Mouse (Mus musculus): ENCODE data around the gene Fam53b. TPM values are rescaled to one million over a fixed set of nuclear protein-coding genes. Genes with fewer than 3 reads are reported as not detected.

Gene Fam53b
- total and polyA plus RNA-seq, 3 experiments = 15.6 to 30.9 (median 22.1) TPM

DNA sequence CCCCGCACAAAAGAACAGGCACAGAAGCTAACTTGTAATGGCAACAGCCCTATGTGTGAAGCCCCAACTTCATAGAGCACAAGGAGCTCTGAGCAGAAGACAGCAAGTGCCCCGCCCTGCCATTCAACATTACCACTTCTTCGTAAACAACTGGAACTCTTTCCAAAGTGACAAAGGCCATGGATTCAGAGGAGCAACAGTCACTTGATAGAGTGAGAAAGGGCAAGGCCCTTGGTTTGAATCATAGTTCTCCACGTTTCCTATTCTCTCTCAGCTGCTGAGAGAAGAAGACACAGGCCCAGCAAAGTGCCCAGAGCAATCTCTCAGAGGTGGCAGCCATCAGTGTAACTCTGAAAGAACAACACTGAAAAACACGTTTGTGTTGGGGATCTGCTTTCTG is 49.8 kb downstream of the Fam53b start:
- H3K4me2 ChIP-seq (ENCODE audit: insufficient read depth, low read depth, poor library complexity, severe bottlenecking) = peak overlapping the region; percentile 51
- TF ChIP-seq ZKSCAN1 (IDR thresholded peaks at IDR 0.05; ENCODE audit: borderline replicate concordance, low read depth, low read length) (no peak), TBP (conservative IDR thresholded peaks at IDR 0.05; ENCODE audit: low read depth, low read length) (no peak), KAT2A (IDR thresholded peaks at IDR 0.05; ENCODE audit: insufficient replicate concordance, low read length) (no peak), HCFC1 (IDR thresholded peaks at IDR 0.05; ENCODE audit: low read depth, low read length) (no peak)
- H3K27me3 ChIP-seq (replicated peaks) = no peaks in the 10 kb centered on the region
- H3K4me1 ChIP-seq (ENCODE audit: control insufficient read depth in 1 of 2, insufficient read depth in 2 of 2) = peaks cover 59 to 97% of the 10 kb centered on the region in 2 experiments
- no peak overlapping the region for H3K4me3 ChIP-seq (replicated peaks in 1 of 3; ENCODE audit: low read depth in 2 of 3, low read length in 2 of 3, poor library complexity in 1 of 3)
- H3K9ac ChIP-seq (ENCODE audit: insufficient read depth, low read depth) = peak overlapping the region; percentile 59
- peak overlapping the region; percentile 97 for H3K27ac ChIP-seq (ENCODE audit: insufficient read depth, low read depth)
- in situ Hi-C loops (cut with MboI; ENCODE audit: low pct_ligation_motif_present, low pct_unique_long_range_greater_than_20kb, low sequenced_read_pairs) = no loop called here
- H3K9me3 ChIP-seq (replicated peaks; ENCODE audit: low read length) = no peaks in the 10 kb centered on the region
- no peak for DNase-seq (ENCODE audit: extremely low read depth)
- H3K36me3 ChIP-seq (replicated peaks in 1 of 2; ENCODE audit: control insufficient read depth in 1 of 2, insufficient read depth in 1 of 2, low read length in 1 of 2) = peaks cover 19 to 56% of the 10 kb centered on the region in 2 experiments
- dilution Hi-C loops (cut with MboI; ENCODE audit: extremely low pct_ligation_motif_present, extremely low pct_unique_long_range_greater_than_20kb, low sequenced_read_pairs) = no loop called here
- H3K79me2 ChIP-seq (replicated peaks; ENCODE audit: control insufficient read depth, extremely low read depth, insufficient read depth, poor library complexity, severe bottlenecking) = peaks cover 17% of the 10 kb centered on the region

DNA sequence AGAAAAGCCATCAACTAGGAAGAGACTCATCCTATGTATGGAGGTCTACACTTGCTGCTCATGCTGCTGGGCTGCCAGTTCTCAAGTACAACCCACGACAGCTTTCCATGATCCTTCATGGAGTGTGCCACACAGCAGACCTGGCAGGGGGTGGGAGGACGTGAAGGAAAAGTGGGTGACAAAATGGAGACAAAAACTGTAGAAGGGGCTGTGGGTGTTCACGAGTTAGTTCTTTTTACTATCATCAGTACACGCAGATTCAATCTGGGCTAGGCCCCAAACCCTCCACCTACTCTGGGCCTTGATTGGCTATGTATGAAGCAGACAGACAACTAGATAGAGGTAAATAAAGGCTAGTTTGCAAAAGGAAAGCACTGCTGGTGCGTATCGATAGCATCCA is 50.3 kb downstream of the Fam53b start:
- H3K79me2 ChIP-seq (replicated peaks; ENCODE audit: control insufficient read depth, extremely low read depth, insufficient read depth, poor library complexity, severe bottlenecking) = peaks cover 17% of the 10 kb centered on the region
- TF ChIP-seq MXI1 (IDR thresholded peaks at IDR 0.05; ENCODE audit: low read depth, low read length) = no peak
- TF ChIP-seq SIN3A (IDR thresholded peaks at IDR 0.05; ENCODE audit: low read length) = no peak
- TF ChIP-seq CTCF (conservative IDR thresholded peaks at IDR 0.05 in 1 of 2, IDR thresholded peaks at IDR 0.05 in 1 of 2; ENCODE audit: low read depth in 2 of 2, low read length in 2 of 2) = no peak
- TF ChIP-seq UBTF (IDR thresholded peaks at IDR 0.05; ENCODE audit: low read depth, low read length) = no peak
- no peak for TF ChIP-seq MAFK (IDR thresholded peaks at IDR 0.05; ENCODE audit: insufficient replicate concordance, low read length)
- no peak for TF ChIP-seq E2F4 (IDR thresholded peaks at IDR 0.05; ENCODE audit: insufficient replicate concordance, low read depth, low read length)
- TF ChIP-seq CHD2 (IDR thresholded peaks at IDR 0.05; ENCODE audit: low read length) = no peak
- TF ChIP-seq IRF4 (IDR thresholded peaks at IDR 0.05; ENCODE audit: low read depth, low read length) = no peak
- H3K9ac ChIP-seq (ENCODE audit: insufficient read depth, low read depth) = peak overlapping the region; percentile 59
- in situ Hi-C loops (cut with MboI; ENCODE audit: low pct_ligation_motif_present, low pct_unique_long_range_greater_than_20kb, low sequenced_read_pairs) = no loop called here
- H3K4me2 ChIP-seq (ENCODE audit: insufficient read depth, low read depth, poor library complexity, severe bottlenecking) = no peak overlapping the region
- H3K27me3 ChIP-seq (replicated peaks) = no peaks in the 10 kb centered on the region
- H3K9me3 ChIP-seq (replicated peaks; ENCODE audit: low read length) = no peaks in the 10 kb centered on the region
- DNase-seq (ENCODE audit: extremely low read depth) = no peak
- H3K27ac ChIP-seq (ENCODE audit: insufficient read depth, low read depth) = peak overlapping the region; percentile 97
- dilution Hi-C loops (cut with MboI; ENCODE audit: extremely low pct_ligation_motif_present, extremely low pct_unique_long_range_greater_than_20kb, low sequenced_read_pairs) = no loop called here
- peak overlapping the region in 1 of 3 experiments; percentile 19 for H3K4me3 ChIP-seq (replicated peaks in 1 of 3; ENCODE audit: low read depth in 2 of 3, low read length in 2 of 3, poor library complexity in 1 of 3)
- peaks cover 25 to 57% of the 10 kb centered on the region in 2 experiments for H3K36me3 ChIP-seq (replicated peaks in 1 of 2; ENCODE audit: control insufficient read depth in 1 of 2, insufficient read depth in 1 of 2, low read length in 1 of 2)
- H3K4me1 ChIP-seq (ENCODE audit: control insufficient read depth in 1 of 2, insufficient read depth in 2 of 2) = peaks cover 60 to 97% of the 10 kb centered on the region in 2 experiments

DNA sequence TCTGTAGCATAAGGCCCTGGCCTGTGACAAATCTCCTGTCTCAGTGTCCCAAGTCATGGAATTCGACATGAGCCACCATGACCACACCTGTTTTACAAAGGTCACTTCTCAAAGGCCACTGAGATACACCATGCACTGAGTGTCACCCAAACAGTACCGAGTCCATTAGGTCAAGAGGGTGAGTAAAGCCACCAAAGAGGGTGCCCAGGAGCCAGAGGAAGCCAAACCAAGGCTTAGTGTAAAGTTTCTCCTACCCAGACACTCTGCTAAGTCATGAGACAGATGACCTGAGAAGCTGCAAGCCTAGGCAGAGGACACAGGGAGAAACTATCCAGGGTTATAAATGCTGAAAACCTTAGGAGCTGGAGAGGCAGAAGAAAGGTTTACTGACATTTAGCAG is 52.3 kb downstream of the Fam53b start:
- DNase-seq (ENCODE audit: extremely low read depth) = no peak
- Histone ChIP-seq H3K4me1 (ENCODE audit: control insufficient read depth in 1 of 2, insufficient read depth in 2 of 2) (peaks cover 54 to 97% of the 10 kb centered on the region in 2 experiments), H3K27ac (ENCODE audit: insufficient read depth, low read depth) (peak overlapping the region; percentile 63), H3K4me2 (ENCODE audit: insufficient read depth, low read depth, poor library complexity, severe bottlenecking) (no peak overlapping the region), H3K9me3 (replicated peaks; ENCODE audit: low read length) (no peaks in the 10 kb centered on the region), H3K9ac (ENCODE audit: insufficient read depth, low read depth) (no peak overlapping the region; the same call in 1 of the 2 replicates), H3K36me3 (replicated peaks in 1 of 2; ENCODE audit: control insufficient read depth in 1 of 2, insufficient read depth in 1 of 2, low read length in 1 of 2) (peaks cover 36 to 69% of the 10 kb centered on the region in 2 experiments), H3K27me3 (replicated peaks) (no peaks in the 10 kb centered on the region), H3K4me3 (replicated peaks in 1 of 3; ENCODE audit: low read depth in 2 of 3, low read length in 2 of 3, poor library complexity in 1 of 3) (no peak overlapping the region), H3K79me2 (replicated peaks; ENCODE audit: control insufficient read depth, extremely low read depth, insufficient read depth, poor library complexity, severe bottlenecking) (peaks cover 13% of the 10 kb centered on the region)
- in situ Hi-C loops (cut with MboI; ENCODE audit: low pct_ligation_motif_present, low pct_unique_long_range_greater_than_20kb, low sequenced_read_pairs) = no loop called here
- dilution Hi-C loops (cut with MboI; ENCODE audit: extremely low pct_ligation_motif_present, extremely low pct_unique_long_range_greater_than_20kb, low sequenced_read_pairs) = no loop called here
- TF ChIP-seq E2F4 (IDR thresholded peaks at IDR 0.05; ENCODE audit: insufficient replicate concordance, low read depth, low read length) (no peak), MAFK (IDR thresholded peaks at IDR 0.05; ENCODE audit: insufficient replicate concordance, low read length) (no peak), ZMIZ1 (IDR thresholded peaks at IDR 0.05; ENCODE audit: low read depth, low read length) (no peak), HCFC1 (IDR thresholded peaks at IDR 0.05; ENCODE audit: low read depth, low read length) (no peak), USF2 (conservative IDR thresholded peaks at IDR 0.05; ENCODE audit: low read depth, low read length) (no peak), ZNF384 (IDR thresholded peaks at IDR 0.05; ENCODE audit: low read depth, low read length) (no peak), MAX (IDR thresholded peaks at IDR 0.05; ENCODE audit: low read length) (no peak), CHD1 (IDR thresholded peaks at IDR 0.05; ENCODE audit: low read depth, low read length) (no peak), ELF1 (IDR thresholded peaks at IDR 0.05; ENCODE audit: low read depth, low read length) (no peak), JUN (IDR thresholded peaks at IDR 0.05; ENCODE audit: insufficient read depth, low read depth, low read length) (no peak), IRF4 (IDR thresholded peaks at IDR 0.05; ENCODE audit: low read depth, low read length) (no peak), MEF2A (IDR thresholded peaks at IDR 0.05; ENCODE audit: borderline replicate concordance, low read depth, low read length) (no peak), ZKSCAN1 (IDR thresholded peaks at IDR 0.05; ENCODE audit: borderline replicate concordance, low read depth, low read length) (no peak), SMC3 (IDR thresholded peaks at IDR 0.05; ENCODE audit: low read depth, low read length) (no peak), BHLHE40 (IDR thresholded peaks at IDR 0.05; ENCODE audit: low read depth, low read length) (no peak)

Data from CH12.LX (cell line).